Mouse (Mus musculus): ENCODE data around the gene Mamdc4. TPM values are rescaled to one million over a fixed set of nuclear protein-coding genes. Genes with fewer than 3 reads are reported as not detected.

The Mamdc4 gene
- total RNA-seq, 4 experiments from 2014 or later, result 1.4 to 11.0 (median 4.0) TPM

Other genes starting within 250 kb of the Mamdc4 start
- gene Man1b1, start 242.5 kb downstream of the Mamdc4 start, total RNA-seq (2022), result 10 to 100 TPM; 66.5 to 71.9 (median 67.6) TPM
- 10 to 100 TPM; 39.8 to 59.1 (median 45.7) TPM for gene Dpp7, start 218.5 kb downstream of the Mamdc4 start, total RNA-seq (2022)
- gene Uap1l1, start 209.2 kb downstream of the Mamdc4 start, total RNA-seq (2022), result 10 to 100 TPM; 29.5 to 48.3 (median 31.5) TPM
- under 1 TPM in 3 of 4 experiments, not detected in 1; 0.31 to 0.71 (median 0.61) TPM for gene Sapcd2, start 202.5 kb downstream of the Mamdc4 start, total RNA-seq (2022)
- 1 to 10 TPM; 3.1 to 9.7 (median 5.1) TPM for gene Entpd2, start 179.0 kb downstream of the Mamdc4 start, total RNA-seq (2022)
- gene Npdc1, start 175.5 kb downstream of the Mamdc4 start, total RNA-seq (2022), result 100 to 1,000 TPM; 148 to 171 (median 163) TPM
- under 1 TPM in 1 of 4 experiments, not detected in 3; 0.13 TPM for gene Fut7, start 151.6 kb downstream of the Mamdc4 start, total RNA-seq (2022)
- gene Abca2, start 146.1 kb downstream of the Mamdc4 start, total RNA-seq (2022), result 10 to 100 TPM; 48.9 to 73.0 (median 57.5) TPM
- gene Clic3, start 118.0 kb downstream of the Mamdc4 start, total RNA-seq (2022), result not detected
- 10 to 100 TPM; 32.4 to 68.2 (median 43.4) TPM for gene Paxx, start 113.8 kb downstream of the Mamdc4 start, total RNA-seq (2022)
- 10 to 100 TPM in 1 of 4 experiments, 1 to 10 TPM in 3; 3.2 to 10.5 (median 4.4) TPM for gene Ptgds, start 104.8 kb downstream of the Mamdc4 start, total RNA-seq (2022)
- gene Lcn12, start 80.9 kb downstream of the Mamdc4 start, total RNA-seq (2022), result not detected
- 100 to 1,000 TPM in 3 of 4 experiments, 10 to 100 TPM in 1; 82.5 to 114 (median 107) TPM for gene Fbxw5, start 74.1 kb downstream of the Mamdc4 start, total RNA-seq (2022)
- gene C8g, start 73.1 kb downstream of the Mamdc4 start, total RNA-seq (2022), result 1 to 10 TPM in 3 of 4 experiments, under 1 TPM in 1; 0.70 to 2.3 (median 1.6) TPM
- gene Traf2, start 27.9 kb downstream of the Mamdc4 start, total RNA-seq (2022), result 10 to 100 TPM; 22.6 to 35.3 (median 30.6) TPM
- 100 to 1,000 TPM; 149 to 331 (median 215) TPM for gene Edf1, start 17.0 kb downstream of the Mamdc4 start, total RNA-seq (2022)
- 10 to 100 TPM; 61.3 to 76.9 (median 66.1) TPM for gene Phpt1, start 379 bp upstream of the Mamdc4 start, total RNA-seq (2022)
- gene Ajm1, start 6.9 kb upstream of the Mamdc4 start, total RNA-seq (2022), result 1 to 10 TPM; 1.6 to 4.8 (median 3.8) TPM
- gene Rabl6, start 33.7 kb upstream of the Mamdc4 start, total RNA-seq (2022), result 100 to 1,000 TPM; 121 to 178 (median 137) TPM
- not detected for gene Ccdc183, start 42.8 kb upstream of the Mamdc4 start, total RNA-seq (2022)
- 10 to 100 TPM; 18.0 to 47.8 (median 27.3) TPM for gene Tmem141, start 47.2 kb upstream of the Mamdc4 start, total RNA-seq (2022)
- 1 to 10 TPM; 4.7 to 7.0 (median 5.5) TPM for gene Fcna, start 53.2 kb upstream of the Mamdc4 start, total RNA-seq (2022)
- gene Lcn8, start 78.3 kb upstream of the Mamdc4 start, total RNA-seq (2022), result not detected
- not detected for gene Lcn5, start 83.1 kb upstream of the Mamdc4 start, total RNA-seq (2022)
- not detected for gene Lcn6, start 101.9 kb upstream of the Mamdc4 start, total RNA-seq (2022)
- gene Lcn10, start 107.9 kb upstream of the Mamdc4 start, total RNA-seq (2022), result not detected
- gene Obp2a, start 125.2 kb upstream of the Mamdc4 start, total RNA-seq (2022), result 10 to 100 TPM in 1 of 4 experiments, 1 to 10 TPM in 1, not detected in 2; 3.1 to 30.1 TPM
- 10 to 100 TPM; 29.9 to 69.4 (median 39.2) TPM for gene Bmyc, start 131.9 kb upstream of the Mamdc4 start, total RNA-seq (2022)
- gene Obp2b, start 162.2 kb upstream of the Mamdc4 start, total RNA-seq (2022), result not detected
- not detected for gene Lcn3, start 190.7 kb upstream of the Mamdc4 start, total RNA-seq (2022)
- not detected for gene Lcn11, start 202.2 kb upstream of the Mamdc4 start, total RNA-seq (2022)
- not detected for gene Gm13539, start 207.4 kb upstream of the Mamdc4 start, total RNA-seq (2022)
- gene Glt6d1, start 241.0 kb upstream of the Mamdc4 start, total RNA-seq (2022), result not detected
- gene Lcn9, start 248.3 kb upstream of the Mamdc4 start, total RNA-seq (2022), result not detected

Measured in adrenal gland, adult 8-10 months (tissue).